Mouse (Mus musculus) heart, postnatal 4 days (tissue): ENCODE measurements at regions not wholly inside any gene's neighbourhood (a gene's known extent, or its start where the extent isn't known, plus 50 kb on each side); places are given as distances from the start of the nearest gene placed in this dataset.

Source experiments
- DNase-seq: peaks from one replicate; pipeline ENCODE4 v3.0.0; 2021

DNA sequence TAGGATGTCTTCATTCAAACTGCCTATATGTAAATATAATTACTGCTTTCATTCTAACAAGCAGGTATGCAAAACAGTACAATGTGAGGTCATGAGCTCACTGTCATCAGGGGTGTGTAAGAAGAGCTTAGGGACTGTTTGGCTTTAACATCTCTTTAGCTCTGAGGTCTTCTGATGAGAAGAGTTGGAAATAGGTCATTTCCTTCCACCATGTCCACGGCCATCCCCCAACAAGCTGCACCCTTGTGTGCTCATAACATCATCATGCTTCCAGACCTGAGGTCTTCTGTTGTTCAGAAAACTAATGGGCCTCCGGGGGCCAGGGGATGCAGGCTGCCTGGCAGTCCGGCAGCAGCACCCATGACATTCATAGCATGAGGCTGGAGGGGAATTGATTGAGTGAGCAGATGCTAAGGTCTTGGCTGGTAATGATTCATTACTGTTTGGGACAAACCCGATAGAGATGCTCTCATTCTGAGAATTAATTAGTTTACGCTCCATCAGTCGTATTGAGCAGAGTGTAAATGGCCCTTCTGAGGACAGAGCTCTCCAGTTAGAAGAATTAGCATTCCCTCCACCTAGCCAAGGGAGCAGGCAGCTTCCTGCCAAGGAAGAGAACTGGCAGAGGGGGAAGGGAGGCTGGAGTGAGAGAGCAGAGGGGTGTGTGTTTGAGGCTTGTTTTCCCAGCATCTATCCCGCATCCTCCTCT, 64.0 kb downstream of the Rps24 start:
- no peak for DNase-seq

DNA sequence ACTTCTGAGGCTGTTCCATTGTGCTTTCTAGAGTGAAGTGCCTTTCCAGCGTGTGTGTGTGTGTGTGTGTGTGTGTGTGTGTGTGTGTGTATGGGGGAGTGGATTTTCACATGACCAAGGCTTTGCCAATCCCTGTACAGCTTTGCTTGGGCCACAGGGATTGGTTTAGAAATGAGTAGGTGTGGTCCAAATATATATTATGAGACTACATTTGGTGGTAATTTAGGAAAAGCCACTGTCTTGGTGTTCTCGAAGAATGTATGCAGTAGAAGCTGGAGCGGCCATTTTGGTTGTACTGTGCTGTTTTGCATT, 64.5 kb downstream of the Rps24 start:
- no peak for DNase-seq

- DNase-seq = peak; percentile 20
These were observed 78.1 kb downstream of the Rps24 start for GRCm38 (mm10) chr14:24564801-24565624.

GRCm38 (mm10) chr14:24565718-24566322, 78.9 kb downstream of the Rps24 start:
- no peak for DNase-seq

- peak; percentile 46 for DNase-seq
These were observed 88.2 kb downstream of the Rps24 start for GRCm38 (mm10) chr14:24575111-24575510.

GRCm38 (mm10) chr14:24578535-24579111, 91.7 kb downstream of the Rps24 start:
- peak; percentile 82 for DNase-seq

DNA sequence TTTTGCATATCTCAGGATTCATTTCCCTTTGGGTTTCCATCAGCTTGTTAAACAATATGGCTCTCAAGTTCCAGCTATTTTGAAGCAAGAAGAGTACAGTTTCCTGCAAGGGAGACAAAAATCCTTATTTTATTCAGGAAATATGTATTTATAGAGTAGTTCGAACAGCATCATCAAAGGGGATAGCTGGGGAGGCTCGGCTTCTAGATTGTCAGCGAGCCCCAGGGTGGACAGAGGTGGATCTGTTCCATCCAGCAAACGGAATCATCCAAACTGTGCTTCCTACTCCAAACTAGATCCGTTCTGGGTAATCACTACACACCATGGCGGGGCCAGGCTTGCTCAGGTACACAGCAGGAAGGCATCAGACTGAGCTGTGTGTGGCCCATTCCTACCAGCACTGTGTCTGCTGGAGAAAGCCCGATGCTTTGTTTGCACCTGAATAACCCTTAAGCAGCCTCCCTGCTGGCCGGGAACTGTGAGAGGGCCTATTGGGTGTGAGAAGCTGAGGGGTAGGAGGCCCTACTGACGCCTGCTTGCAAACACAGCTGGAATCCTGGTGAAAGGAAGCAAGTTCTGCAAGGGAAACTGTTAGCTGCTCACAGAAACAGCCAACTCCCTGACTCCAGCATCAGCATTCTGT, 92.3 kb downstream of the Rps24 start:
- DNase-seq = peak; percentile 18

DNA sequence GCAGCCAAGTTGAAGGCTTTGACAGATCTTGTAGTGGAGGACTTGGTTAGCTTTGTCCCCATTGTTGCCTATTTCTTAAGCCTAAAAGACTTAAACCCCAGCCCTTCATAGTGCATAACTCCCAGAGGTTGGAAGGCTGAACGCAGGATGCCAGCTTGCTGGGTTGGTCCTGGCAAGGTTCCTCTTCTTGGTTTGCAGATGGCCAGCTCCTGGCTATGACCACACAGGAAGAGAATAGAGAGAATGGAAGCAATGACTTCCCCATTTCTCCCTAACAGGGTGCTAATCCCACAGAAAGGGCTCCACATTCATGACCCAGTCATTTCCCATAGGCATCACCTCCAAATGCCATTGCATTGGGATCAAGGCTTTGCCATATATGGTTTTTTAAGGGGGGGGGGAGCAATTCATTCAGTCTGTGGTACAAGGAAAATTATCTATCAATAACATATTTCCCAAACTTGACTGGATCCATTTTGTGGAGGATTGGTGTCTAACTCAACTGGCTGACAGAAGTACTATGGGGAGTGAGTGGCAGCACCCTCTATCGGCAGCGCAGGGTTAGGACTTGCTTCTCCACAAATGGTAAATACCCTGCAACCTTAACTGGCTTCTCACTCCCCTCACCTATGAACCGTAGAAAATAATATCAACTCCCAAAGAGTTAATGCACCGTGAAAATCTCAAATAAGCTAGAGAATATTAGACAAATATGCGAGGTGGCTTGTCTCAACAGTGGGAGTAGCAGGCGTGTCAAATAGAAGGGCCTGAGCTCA, 99.4 kb downstream of the Rps24 start:
- DNase-seq = peak; percentile 21

- no peak for DNase-seq
These were observed 100.2 kb downstream of the Rps24 start for GRCm38 (mm10) chr14:24586982-24587672.

GRCm38 (mm10) chr14:24588041-24588440, 101.1 kb downstream of the Rps24 start:
- DNase-seq = no peak

- DNase-seq = peak; percentile 18
These were observed 119.7 kb downstream of the Rps24 start for GRCm38 (mm10) chr14:24606444-24607173.

GRCm38 (mm10) chr14:24608356-24608755, 121.4 kb downstream of the Rps24 start:
- DNase-seq = no peak

DNA sequence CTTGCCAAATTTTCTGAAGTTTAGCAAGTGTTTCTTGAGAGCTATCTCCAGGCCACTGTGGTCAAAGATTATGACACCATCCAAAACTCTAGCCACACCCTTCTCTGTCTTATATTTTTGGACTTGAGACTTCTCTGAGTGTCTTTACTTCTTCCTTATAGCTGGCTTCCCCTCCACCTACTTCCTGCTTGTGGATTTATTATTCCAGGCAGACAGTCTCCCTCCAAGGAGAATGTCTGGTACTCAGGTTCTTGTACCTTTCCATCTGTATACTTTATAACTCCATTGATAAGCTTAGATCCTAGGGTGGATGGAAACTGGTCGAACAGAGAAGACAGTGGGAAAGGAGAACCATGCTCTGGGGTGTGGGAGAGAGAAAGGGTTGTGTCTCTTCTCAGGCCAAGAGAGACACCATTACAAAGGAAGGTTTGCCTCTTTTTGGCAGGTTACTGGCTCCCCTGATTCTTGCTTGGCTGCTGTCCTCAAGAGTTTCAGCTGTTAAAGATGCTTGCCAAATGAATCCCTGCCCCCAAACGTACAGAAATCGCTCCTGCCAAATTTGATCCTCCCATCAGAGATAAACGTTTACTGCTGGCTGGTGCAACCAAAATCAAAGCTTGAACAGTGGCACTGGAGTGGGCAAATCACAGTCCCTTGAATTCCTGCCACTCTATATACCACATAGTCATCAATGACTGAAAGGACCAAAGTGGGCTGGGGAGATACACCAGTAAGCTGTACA, 125.5 kb downstream of the Rps24 start:
- peak; percentile 10 for DNase-seq

GRCm38 (mm10) chr14:24615776-24616175, 128.9 kb downstream of the Rps24 start:
- no peak for DNase-seq

- no peak for DNase-seq
These were observed 129.6 kb downstream of the Rps24 start for GRCm38 (mm10) chr14:24616306-24617125.

- DNase-seq = no peak
These were observed 130.1 kb downstream of the Rps24 start for GRCm38 (mm10) chr14:24617126-24617375.

DNA sequence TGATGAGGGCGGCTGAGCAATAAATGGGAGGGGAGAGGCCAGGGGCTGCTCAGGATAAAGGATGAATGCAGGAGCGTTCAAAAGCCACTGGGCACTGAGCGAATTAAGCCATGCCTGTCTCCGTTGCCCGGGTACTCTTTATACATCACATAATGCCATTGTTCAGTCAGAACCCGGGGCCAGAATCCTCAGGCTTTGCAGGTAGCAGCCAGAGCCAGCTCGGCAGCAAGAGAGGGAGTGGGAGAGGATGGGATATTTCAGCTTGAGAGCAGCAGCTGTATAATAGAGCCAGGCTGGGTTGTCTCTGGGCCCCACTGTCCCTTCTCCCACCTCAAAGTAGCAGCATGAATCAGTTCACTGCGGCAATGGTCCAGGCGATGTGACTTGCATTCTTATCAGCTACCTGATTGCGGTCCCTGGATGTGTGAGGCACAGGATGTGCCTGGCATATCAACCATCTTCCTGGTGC, 130.5 kb downstream of the Rps24 start:
- no peak for DNase-seq

- peak; percentile 21 for DNase-seq
These were observed 131.5 kb downstream of the Rps24 start for GRCm38 (mm10) chr14:24618226-24619038.
